Mouse (Mus musculus): ENCODE measurements around the gene Mta2. TPM values are rescaled to one million over a fixed set of nuclear protein-coding genes. Genes with fewer than 3 reads are reported as not detected.
"Not testable (repeated sequence)": the region's sequence is repeated elsewhere in the genome, so short reads cannot be mapped to it uniquely, and the experiment has no call there.

The Mta2 gene
- polyA plus RNA-seq, 1 experiment from 2014 or later: 81.8 TPM

DNA sequence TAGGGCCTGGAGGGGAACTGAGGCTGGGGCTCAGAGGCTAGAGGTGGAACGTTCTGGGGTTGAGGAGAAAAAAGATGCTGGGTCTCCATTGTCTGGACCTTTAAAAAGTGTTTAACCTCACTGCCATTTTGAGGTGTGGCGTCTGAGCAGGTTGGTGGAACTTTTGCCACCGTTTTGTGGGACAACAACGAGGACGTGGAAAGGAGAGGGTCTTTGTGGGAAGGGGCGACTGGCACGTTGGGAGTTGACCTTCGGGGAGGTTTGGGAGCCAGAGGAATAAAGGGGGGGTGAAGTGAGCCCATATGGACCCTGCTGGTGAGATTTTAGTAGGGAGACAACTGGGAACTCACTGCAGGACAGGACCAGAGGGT, 25.7 kb downstream of the Mta2 start:
- WGBS: under 1% methylated on average over 8 of the region's 8 CpGs
- Histone ChIP-seq H3K27me3 (replicated peaks; ENCODE audit: insufficient read depth, low read length) (no peaks in the 10 kb centered on the region), H3K9me3 (ENCODE audit: low read length) (no peaks in the 10 kb centered on the region), H3K4me3 (ENCODE audit: low read depth, low read length) (peak overlapping the region; percentile 64), H3K4me2 (replicated peaks; ENCODE audit: low read depth, low read length) (peak overlapping the region; percentile 82), H3K9ac (replicated peaks; ENCODE audit: low read depth) (peak overlapping the region; percentile 83), H3K36me3 (ENCODE audit: insufficient read depth, low read length) (peaks cover 37% of the 10 kb centered on the region), H3K27ac (ENCODE audit: low read length) (peak overlapping the region; percentile 72), H3K4me1 (ENCODE audit: insufficient read depth, low read depth, low read length) (0 out of 2 replicates have a peak, but pooled peaks cover 4% of the 10 kb centered on the region)
- ATAC-seq (no peak), DNase-seq (ENCODE audit: low spot score) (no peak)
- TF ChIP-seq CTCF (IDR thresholded peaks at IDR 0.05): no peak
- TF ChIP-seq EP300 (IDR thresholded peaks at IDR 0.05): no peak

DNA sequence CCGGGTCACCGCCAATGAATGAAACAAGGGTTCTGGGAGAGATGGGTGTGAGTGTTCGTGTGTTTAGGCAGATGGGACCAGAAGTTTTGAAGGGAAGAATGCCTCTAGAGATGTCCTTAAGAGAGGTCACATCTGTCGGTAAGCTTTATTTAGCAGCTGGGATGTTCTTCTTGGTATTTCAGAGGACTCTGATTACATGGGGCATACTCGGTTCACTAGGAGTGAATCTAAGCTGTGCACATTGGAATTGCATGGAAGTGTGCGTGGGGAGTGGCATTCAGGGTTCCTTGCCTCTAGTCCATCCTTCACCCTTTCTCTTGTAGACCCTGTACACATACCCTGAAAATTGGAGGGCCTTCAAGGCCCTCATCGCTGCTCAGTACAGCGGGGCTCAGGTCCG, 26.2 kb downstream of the Mta2 start:
- Histone ChIP-seq H3K4me3 (ENCODE audit: low read depth, low read length) (peak overlapping the region; percentile 64), H3K36me3 (ENCODE audit: insufficient read depth, low read length) (peaks cover 40% of the 10 kb centered on the region), H3K27ac (ENCODE audit: low read length) (peak overlapping the region; percentile 72; the same call in 1 of the 2 replicates), H3K9me3 (ENCODE audit: low read length) (no peaks in the 10 kb centered on the region), H3K4me2 (replicated peaks; ENCODE audit: low read depth, low read length) (peak overlapping the region; percentile 82), H3K4me1 (ENCODE audit: insufficient read depth, low read depth, low read length) (0 out of 2 replicates have a peak, but pooled peaks cover 4% of the 10 kb centered on the region), H3K27me3 (replicated peaks; ENCODE audit: insufficient read depth, low read length) (no peaks in the 10 kb centered on the region), H3K9ac (replicated peaks; ENCODE audit: low read depth) (peak overlapping the region; percentile 83)
- ATAC-seq (no peak), DNase-seq (ENCODE audit: low spot score) (peak; percentile 16)
- WGBS: 1% methylated on average over 9 of the region's 9 CpGs
- TF ChIP-seq CTCF (IDR thresholded peaks at IDR 0.05) (no peak), EP300 (IDR thresholded peaks at IDR 0.05) (no peak)

DNA sequence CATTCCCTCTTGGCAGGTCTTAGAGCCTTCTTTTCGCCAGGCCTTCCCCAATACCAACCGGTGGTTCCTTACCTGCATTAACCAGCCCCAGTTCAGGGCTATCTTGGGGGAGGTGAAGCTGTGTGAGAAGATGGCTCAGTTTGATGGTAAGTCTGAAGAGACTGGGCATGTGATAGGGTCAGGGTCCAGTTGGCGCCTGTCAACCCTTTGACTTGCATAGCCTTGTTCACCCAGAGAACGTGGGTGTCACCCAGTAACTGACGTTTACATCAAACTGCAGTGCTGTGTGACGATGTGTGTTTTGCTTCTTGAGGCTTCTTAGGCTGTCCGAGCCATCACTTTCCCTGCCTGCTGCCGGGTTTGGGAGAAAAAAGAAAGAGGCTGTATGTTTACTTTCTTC, 30.8 kb downstream of the Mta2 start:
- H3K9ac ChIP-seq (replicated peaks; ENCODE audit: low read depth); H3K27me3 ChIP-seq (replicated peaks; ENCODE audit: insufficient read depth, low read length); H3K4me3 ChIP-seq (ENCODE audit: low read depth, low read length); DNase-seq (ENCODE audit: low spot score); H3K9me3 ChIP-seq (ENCODE audit: low read length); H3K27ac ChIP-seq (ENCODE audit: low read length); H3K4me1 ChIP-seq (ENCODE audit: insufficient read depth, low read depth, low read length); ATAC-seq; H3K4me2 ChIP-seq (replicated peaks; ENCODE audit: low read depth, low read length): not testable (repeated sequence)
- 70% methylated on average over 8 of the region's 8 CpGs for WGBS
- peaks cover 45% of the 10 kb centered on the region for H3K36me3 ChIP-seq (ENCODE audit: insufficient read depth, low read length)

DNA sequence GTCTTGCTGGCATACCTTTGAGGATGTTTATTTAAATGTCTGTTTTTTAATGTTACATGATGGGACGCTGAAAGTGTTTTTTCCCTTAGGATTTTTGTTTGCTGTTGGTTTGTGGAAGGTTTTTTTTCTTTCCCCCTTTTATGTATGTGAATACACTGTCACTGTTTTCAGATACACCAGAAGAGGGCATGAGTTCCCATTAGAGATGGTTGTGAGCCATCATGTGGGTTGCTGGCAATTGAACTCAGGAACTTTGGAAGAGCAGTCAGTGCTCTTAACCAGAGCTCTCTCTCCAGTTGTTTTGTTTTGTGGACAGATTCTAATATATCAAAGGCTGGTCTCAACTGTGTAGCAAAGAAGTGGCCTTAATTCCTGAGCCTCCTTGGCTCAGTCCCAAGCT, 33.0 kb downstream of the Mta2 start:
- no peaks in the 10 kb centered on the region for H3K4me1 ChIP-seq (ENCODE audit: insufficient read depth, low read depth, low read length)
- H3K9ac ChIP-seq (replicated peaks; ENCODE audit: low read depth): no peak overlapping the region
- peaks cover 49% of the 10 kb centered on the region for H3K36me3 ChIP-seq (ENCODE audit: insufficient read depth, low read length)
- no peak overlapping the region for H3K4me2 ChIP-seq (replicated peaks; ENCODE audit: low read depth, low read length)
- DNase-seq (ENCODE audit: low spot score): peak; percentile 4
- H3K27ac ChIP-seq (ENCODE audit: low read length): no peak overlapping the region
- H3K27me3 ChIP-seq (replicated peaks; ENCODE audit: insufficient read depth, low read length): no peaks in the 10 kb centered on the region
- H3K9me3 ChIP-seq (ENCODE audit: low read length): no peaks in the 10 kb centered on the region
- no peak for TF ChIP-seq EP300 (IDR thresholded peaks at IDR 0.05)
- peak; percentile 16; the same call in 1 of the 2 replicates for TF ChIP-seq CTCF (IDR thresholded peaks at IDR 0.05)
- no peak overlapping the region for H3K4me3 ChIP-seq (ENCODE audit: low read depth, low read length)
- no peak for ATAC-seq
- WGBS: 73% methylated on average over 1 of the region's 1 CpGs

DNA sequence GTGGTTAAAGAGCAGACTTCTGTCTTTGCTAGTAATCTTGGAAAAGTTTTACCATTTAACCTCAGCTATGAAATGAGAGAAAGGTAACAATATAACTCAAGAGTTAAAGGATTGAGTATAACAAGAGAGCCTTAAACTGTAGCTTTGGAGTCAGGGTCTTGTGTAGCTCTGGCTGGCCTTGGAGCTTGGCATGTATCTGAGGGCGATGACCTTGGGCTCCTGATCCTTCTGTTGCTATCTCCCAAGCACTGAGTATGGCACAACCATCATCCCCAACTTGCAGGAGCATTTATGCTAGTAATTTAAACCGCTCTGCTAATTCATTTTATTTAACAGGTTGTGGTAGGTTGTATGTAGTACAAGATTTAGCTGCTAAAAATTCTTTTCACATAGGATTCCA, 33.8 kb downstream of the Mta2 start:
- WGBS: 92% methylated on average over 2 of the region's 2 CpGs
- no peak overlapping the region for H3K27ac ChIP-seq (ENCODE audit: low read length)
- TF ChIP-seq EP300 (IDR thresholded peaks at IDR 0.05) (no peak), CTCF (IDR thresholded peaks at IDR 0.05) (no peak)
- H3K27me3 ChIP-seq (replicated peaks; ENCODE audit: insufficient read depth, low read length): no peaks in the 10 kb centered on the region
- H3K4me2 ChIP-seq (replicated peaks; ENCODE audit: low read depth, low read length): no peak overlapping the region
- no peak overlapping the region for H3K4me3 ChIP-seq (ENCODE audit: low read depth, low read length)
- no peak for ATAC-seq
- no peaks in the 10 kb centered on the region for H3K4me1 ChIP-seq (ENCODE audit: insufficient read depth, low read depth, low read length)
- no peak for DNase-seq (ENCODE audit: low spot score)
- H3K9me3 ChIP-seq (ENCODE audit: low read length): no peaks in the 10 kb centered on the region
- no peak overlapping the region for H3K9ac ChIP-seq (replicated peaks; ENCODE audit: low read depth)
- peaks cover 41% of the 10 kb centered on the region for H3K36me3 ChIP-seq (ENCODE audit: insufficient read depth, low read length)

DNA sequence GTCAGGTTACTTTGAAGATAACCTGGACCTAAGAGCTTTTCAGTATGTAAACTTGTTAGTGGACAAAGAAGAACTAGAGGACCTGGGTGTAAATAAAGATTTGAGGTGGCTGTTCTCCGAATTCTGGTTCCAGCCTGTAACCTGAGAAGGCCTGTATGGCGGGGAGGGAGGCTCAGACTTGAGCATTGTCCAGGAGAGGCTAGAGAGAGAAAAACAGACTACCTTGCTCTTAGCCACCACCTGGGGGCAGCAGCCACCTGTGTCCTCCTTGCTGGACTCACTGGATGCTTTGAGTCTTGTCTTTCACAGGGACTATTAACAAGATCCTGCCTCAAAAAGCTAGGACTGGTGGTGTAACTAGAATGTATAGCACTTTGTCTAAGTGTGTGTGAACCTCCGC, 34.9 kb downstream of the Mta2 start:
- ATAC-seq (peak; percentile 91), DNase-seq (ENCODE audit: low spot score) (peak; percentile 92)
- Histone ChIP-seq H3K36me3 (ENCODE audit: insufficient read depth, low read length) (peaks cover 33% of the 10 kb centered on the region), H3K27ac (ENCODE audit: low read length) (no peak overlapping the region), H3K4me3 (ENCODE audit: low read depth, low read length) (no peak overlapping the region), H3K27me3 (replicated peaks; ENCODE audit: insufficient read depth, low read length) (no peaks in the 10 kb centered on the region), H3K4me1 (ENCODE audit: insufficient read depth, low read depth, low read length) (no peaks in the 10 kb centered on the region; the same call in 1 of the 2 replicates), H3K9ac (replicated peaks; ENCODE audit: low read depth) (no peak overlapping the region), H3K9me3 (ENCODE audit: low read length) (no peaks in the 10 kb centered on the region), H3K4me2 (replicated peaks; ENCODE audit: low read depth, low read length) (no peak overlapping the region)
- peak; percentile 89 for TF ChIP-seq CTCF (IDR thresholded peaks at IDR 0.05)
- TF ChIP-seq EP300 (IDR thresholded peaks at IDR 0.05): peak; percentile 37; the same call in 1 of the 2 replicates
- 39% methylated on average over 3 of the region's 3 CpGs for WGBS

DNA sequence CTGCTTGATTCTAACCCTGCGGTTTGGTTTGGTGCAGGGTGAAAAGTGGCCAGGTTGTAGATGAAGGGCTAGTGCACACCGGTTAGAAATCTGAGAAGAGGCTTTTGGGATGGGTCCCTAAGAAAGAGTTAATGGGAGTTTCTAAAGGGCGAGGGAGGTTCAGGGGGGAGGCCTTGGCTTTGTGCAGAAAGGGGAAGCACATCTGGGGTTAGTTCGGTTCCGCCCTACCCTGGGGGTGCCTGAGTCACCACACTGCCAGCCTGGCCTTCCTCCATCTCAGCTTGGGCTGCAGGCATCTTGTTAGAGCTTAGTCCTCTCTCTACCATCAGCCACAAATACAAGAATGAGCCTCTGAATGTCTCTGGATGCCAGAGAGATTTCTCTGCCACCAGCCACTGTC, 39.1 kb downstream of the Mta2 start:
- DNase-seq (ENCODE audit: low spot score) (no peak), ATAC-seq (no peak)
- Histone ChIP-seq H3K9ac (replicated peaks; ENCODE audit: low read depth) (no peak overlapping the region), H3K27ac (ENCODE audit: low read length) (0 out of 2 replicates have a peak overlapping the region, but pooled peaks have one; percentile 81), H3K36me3 (ENCODE audit: insufficient read depth, low read length) (peaks cover 4% of the 10 kb centered on the region; the same call in 1 of the 2 replicates), H3K4me1 (ENCODE audit: insufficient read depth, low read depth, low read length) (peaks cover 36% of the 10 kb centered on the region), H3K9me3 (ENCODE audit: low read length) (no peaks in the 10 kb centered on the region), H3K27me3 (replicated peaks; ENCODE audit: insufficient read depth, low read length) (no peaks in the 10 kb centered on the region), H3K4me2 (replicated peaks; ENCODE audit: low read depth, low read length) (no peak overlapping the region), H3K4me3 (ENCODE audit: low read depth, low read length) (no peak overlapping the region)
- WGBS: 57% methylated on average over 5 of the region's 5 CpGs
- TF ChIP-seq CTCF (IDR thresholded peaks at IDR 0.05): no peak
- no peak for TF ChIP-seq EP300 (IDR thresholded peaks at IDR 0.05)

Data from lung, postnatal 0 days (tissue).